Mouse (Mus musculus): ENCODE results near the gene Fsd1l.

The Fsd1l gene

DNA sequence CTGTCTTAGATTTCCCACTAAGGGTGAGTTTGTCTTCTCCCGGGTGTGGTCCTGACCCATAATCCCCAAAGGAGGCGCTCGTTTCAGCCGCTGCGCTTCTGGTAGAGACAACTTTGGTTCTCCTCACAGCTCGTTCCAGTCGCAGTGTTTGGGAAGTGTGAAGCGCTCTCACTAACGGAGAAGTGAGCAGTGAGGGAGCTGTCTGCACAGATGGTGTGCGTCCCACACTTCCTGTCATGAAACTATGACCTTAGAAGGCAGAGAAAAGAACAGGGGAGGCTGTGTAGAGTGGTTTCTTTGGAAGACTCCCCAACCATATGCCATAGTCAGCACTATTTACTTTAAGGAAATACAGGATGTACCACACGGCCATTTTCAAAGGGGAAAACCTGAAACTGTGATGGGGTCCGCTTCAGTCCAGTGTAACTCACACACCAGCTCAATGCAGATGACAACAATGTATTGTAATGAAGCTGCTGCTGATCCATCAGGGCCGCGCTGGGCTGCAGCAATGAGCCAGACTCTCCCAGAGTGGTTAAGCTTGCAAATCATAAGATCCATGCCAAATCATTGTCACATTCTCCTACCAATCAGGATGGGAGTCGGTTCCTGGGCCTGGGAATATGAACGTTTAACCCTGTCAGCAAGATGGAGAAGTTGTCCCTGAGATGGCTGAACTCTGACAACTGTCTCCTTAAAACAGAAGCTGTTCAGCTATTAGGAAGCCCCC, 119.3 kb downstream of the Fsd1l start:
- DNase-seq: peak; percentile 31 to 57

Data from kidney, postnatal 4 days (tissue).